Mouse (Mus musculus): ENCODE measurements around the gene Slc4a4. TPM values are rescaled to one million over a fixed set of nuclear protein-coding genes. Genes with fewer than 3 reads are reported as not detected.

Gene Slc4a4
- polyA plus RNA-seq, 1 experiment from 2014 or later, result 12.1 TPM

- Histone ChIP-seq H3K27ac (no peak overlapping the region), H3K36me3 (replicated peaks; ENCODE audit: control insufficient read depth, insufficient read depth) (no peaks in the 10 kb centered on the region), H3K9me3 (ENCODE audit: control insufficient read depth, low read length) (no peaks in the 10 kb centered on the region), H3K4me3 (replicated peaks; ENCODE audit: low read length) (no peak overlapping the region), H3K9ac (no peak overlapping the region), H3K4me1 (replicated peaks; ENCODE audit: control insufficient read depth, insufficient read depth, low read length) (no peaks in the 10 kb centered on the region; the same call in 1 of the 2 replicates), H3K27me3 (ENCODE audit: control insufficient read depth, insufficient read depth, low read length) (no peaks in the 10 kb centered on the region), H3K4me2 (replicated peaks) (no peak overlapping the region)
- 85% methylated on average over 8 of the region's 8 CpGs for WGBS
- DNase-seq (ENCODE audit: low spot score), result no peak
- no peak for ATAC-seq (ENCODE audit: low FRiP score)
Observed at GRCm38 (mm10) chr5:89032647-89033046, 146.0 kb downstream of the Slc4a4 start.

GRCm38 (mm10) chr5:89033256-89033655 lies 146.6 kb downstream of the Slc4a4 start:
- ATAC-seq (ENCODE audit: low FRiP score) (no peak), DNase-seq (ENCODE audit: low spot score) (no peak)
- no peak overlapping the region for H3K4me2 ChIP-seq (replicated peaks)
- WGBS, result 86% methylated on average over 4 of the region's 4 CpGs
- H3K4me3 ChIP-seq (replicated peaks; ENCODE audit: low read length), result no peak overlapping the region
- H3K9ac ChIP-seq, result no peak overlapping the region
- no peak overlapping the region for H3K27ac ChIP-seq
- no peaks in the 10 kb centered on the region for H3K9me3 ChIP-seq (ENCODE audit: control insufficient read depth, low read length)
- H3K36me3 ChIP-seq (replicated peaks; ENCODE audit: control insufficient read depth, insufficient read depth), result no peaks in the 10 kb centered on the region
- H3K4me1 ChIP-seq (replicated peaks; ENCODE audit: control insufficient read depth, insufficient read depth, low read length), result no peaks in the 10 kb centered on the region; the same call in 1 of the 2 replicates
- no peaks in the 10 kb centered on the region for H3K27me3 ChIP-seq (ENCODE audit: control insufficient read depth, insufficient read depth, low read length)

GRCm38 (mm10) chr5:89036147-89036546 lies 149.5 kb downstream of the Slc4a4 start:
- Histone ChIP-seq H3K27me3 (ENCODE audit: control insufficient read depth, insufficient read depth, low read length) (no peaks in the 10 kb centered on the region), H3K36me3 (replicated peaks; ENCODE audit: control insufficient read depth, insufficient read depth) (no peaks in the 10 kb centered on the region), H3K9ac (no peak overlapping the region), H3K4me1 (replicated peaks; ENCODE audit: control insufficient read depth, insufficient read depth, low read length) (no peaks in the 10 kb centered on the region; the same call in 1 of the 2 replicates), H3K27ac (no peak overlapping the region), H3K9me3 (ENCODE audit: control insufficient read depth, low read length) (no peaks in the 10 kb centered on the region), H3K4me2 (replicated peaks) (no peak overlapping the region), H3K4me3 (replicated peaks; ENCODE audit: low read length) (no peak overlapping the region)
- DNase-seq (ENCODE audit: low spot score), result no peak
- ATAC-seq (ENCODE audit: low FRiP score), result peak; percentile 56
- WGBS, result 49% methylated on average over 5 of the region's 5 CpGs

GRCm38 (mm10) chr5:89040814-89041213 lies 154.2 kb downstream of the Slc4a4 start:
- no peak overlapping the region; the same call in 1 of the 2 replicates for H3K27ac ChIP-seq
- no peaks in the 10 kb centered on the region for H3K27me3 ChIP-seq (ENCODE audit: control insufficient read depth, insufficient read depth, low read length)
- H3K9ac ChIP-seq, result no peak overlapping the region
- ATAC-seq (ENCODE audit: low FRiP score) (no peak), DNase-seq (ENCODE audit: low spot score) (no peak)
- no peaks in the 10 kb centered on the region; the same call in 1 of the 2 replicates for H3K4me1 ChIP-seq (replicated peaks; ENCODE audit: control insufficient read depth, insufficient read depth, low read length)
- H3K4me3 ChIP-seq (replicated peaks; ENCODE audit: low read length), result no peak overlapping the region
- WGBS, result 70% methylated on average over 3 of the region's 3 CpGs
- no peaks in the 10 kb centered on the region for H3K36me3 ChIP-seq (replicated peaks; ENCODE audit: control insufficient read depth, insufficient read depth)
- no peak overlapping the region for H3K4me2 ChIP-seq (replicated peaks)
- H3K9me3 ChIP-seq (ENCODE audit: control insufficient read depth, low read length), result no peaks in the 10 kb centered on the region

- no peaks in the 10 kb centered on the region for H3K4me1 ChIP-seq (replicated peaks; ENCODE audit: control insufficient read depth, insufficient read depth, low read length)
- H3K27me3 ChIP-seq (ENCODE audit: control insufficient read depth, insufficient read depth, low read length), result no peaks in the 10 kb centered on the region
- no peak overlapping the region for H3K9ac ChIP-seq
- H3K36me3 ChIP-seq (replicated peaks; ENCODE audit: control insufficient read depth, insufficient read depth), result no peaks in the 10 kb centered on the region
- 76% methylated on average over 5 of the region's 5 CpGs for WGBS
- ATAC-seq (ENCODE audit: low FRiP score), result no peak
- H3K9me3 ChIP-seq (ENCODE audit: control insufficient read depth, low read length), result no peaks in the 10 kb centered on the region
- DNase-seq (ENCODE audit: low spot score), result no peak
- no peak overlapping the region for H3K27ac ChIP-seq
- no peak overlapping the region for H3K4me3 ChIP-seq (replicated peaks; ENCODE audit: low read length)
- no peak overlapping the region for H3K4me2 ChIP-seq (replicated peaks)
Observed at GRCm38 (mm10) chr5:89043846-89044245, 157.2 kb downstream of the Slc4a4 start.

DNA sequence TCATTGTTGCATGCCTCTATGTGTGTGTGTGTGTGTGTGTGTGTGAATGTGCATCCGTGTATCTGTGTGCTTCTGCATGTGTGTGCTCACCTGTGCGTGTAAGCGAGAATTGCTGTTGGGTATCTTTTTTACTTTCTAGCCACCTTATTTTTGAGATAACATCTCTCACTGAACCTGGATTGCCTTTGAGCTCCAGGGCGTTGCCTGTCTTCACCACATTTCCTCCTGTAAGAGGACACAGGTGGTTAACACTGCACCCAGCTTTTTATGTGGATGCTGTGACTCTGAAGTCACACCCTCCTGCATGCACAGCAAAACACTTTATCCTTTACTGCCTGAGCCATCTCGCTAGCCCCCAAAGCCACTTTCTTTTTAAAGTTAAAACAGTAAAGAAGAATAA lies 158.2 kb downstream of the Slc4a4 start:
- Histone ChIP-seq H3K27me3 (ENCODE audit: control insufficient read depth, insufficient read depth, low read length) (no peaks in the 10 kb centered on the region), H3K36me3 (replicated peaks; ENCODE audit: control insufficient read depth, insufficient read depth) (no peaks in the 10 kb centered on the region), H3K4me2 (replicated peaks) (no peak overlapping the region)

DNA sequence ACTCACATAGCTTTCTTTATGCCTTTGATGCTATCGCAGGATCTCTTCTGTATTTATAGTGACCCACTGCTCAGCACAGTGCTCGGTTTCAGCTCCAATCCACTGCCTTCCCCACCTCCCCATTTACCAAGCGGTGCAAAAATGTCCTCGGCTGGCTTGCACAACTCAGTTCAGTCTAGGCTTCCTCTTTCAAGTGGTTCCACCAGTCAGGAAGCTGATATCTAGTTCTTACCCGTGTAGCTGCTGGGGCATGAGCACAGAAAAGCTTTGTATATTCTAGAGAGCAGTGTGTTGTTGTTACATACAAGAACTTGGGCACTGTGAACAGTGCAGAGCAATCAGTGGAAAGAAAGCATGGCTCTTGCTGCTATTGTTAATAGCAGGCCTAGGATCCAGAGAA lies 165.0 kb downstream of the Slc4a4 start:
- Histone ChIP-seq H3K9ac (no peak overlapping the region), H3K27me3 (ENCODE audit: control insufficient read depth, insufficient read depth, low read length) (no peaks in the 10 kb centered on the region), H3K27ac (no peak overlapping the region), H3K4me1 (replicated peaks; ENCODE audit: control insufficient read depth, insufficient read depth, low read length) (no peaks in the 10 kb centered on the region), H3K4me2 (replicated peaks) (no peak overlapping the region), H3K4me3 (replicated peaks; ENCODE audit: low read length) (no peak overlapping the region), H3K36me3 (replicated peaks; ENCODE audit: control insufficient read depth, insufficient read depth) (no peaks in the 10 kb centered on the region), H3K9me3 (ENCODE audit: control insufficient read depth, low read length) (no peaks in the 10 kb centered on the region)
- no peak for ATAC-seq (ENCODE audit: low FRiP score)
- WGBS, result 89% methylated on average over 5 of the region's 5 CpGs
- DNase-seq (ENCODE audit: low spot score), result no peak

More for the DNA sequence above, 158.2 kb downstream of the Slc4a4 start:
- H3K27ac ChIP-seq, result no peak overlapping the region
- H3K9ac ChIP-seq, result no peak overlapping the region
- ATAC-seq (ENCODE audit: low FRiP score) (no peak), DNase-seq (ENCODE audit: low spot score) (no peak)
- 95% methylated on average over 5 of the region's 5 CpGs for WGBS
- no peak overlapping the region for H3K4me3 ChIP-seq (replicated peaks; ENCODE audit: low read length)
- H3K9me3 ChIP-seq (ENCODE audit: control insufficient read depth, low read length), result no peaks in the 10 kb centered on the region
- no peaks in the 10 kb centered on the region for H3K4me1 ChIP-seq (replicated peaks; ENCODE audit: control insufficient read depth, insufficient read depth, low read length)

GRCm38 (mm10) chr5:89052230-89052629 lies 165.6 kb downstream of the Slc4a4 start:
- no peaks in the 10 kb centered on the region for H3K4me1 ChIP-seq (replicated peaks; ENCODE audit: control insufficient read depth, insufficient read depth, low read length)
- no peaks in the 10 kb centered on the region for H3K9me3 ChIP-seq (ENCODE audit: control insufficient read depth, low read length)
- no peak overlapping the region for H3K27ac ChIP-seq
- no peak for DNase-seq (ENCODE audit: low spot score)
- no peak overlapping the region for H3K4me2 ChIP-seq (replicated peaks)
- H3K27me3 ChIP-seq (ENCODE audit: control insufficient read depth, insufficient read depth, low read length), result no peaks in the 10 kb centered on the region
- H3K9ac ChIP-seq, result no peak overlapping the region
- no peak for ATAC-seq (ENCODE audit: low FRiP score)
- no peaks in the 10 kb centered on the region for H3K36me3 ChIP-seq (replicated peaks; ENCODE audit: control insufficient read depth, insufficient read depth)
- WGBS, result 88% methylated on average over 5 of the region's 5 CpGs
- H3K4me3 ChIP-seq (replicated peaks; ENCODE audit: low read length), result no peak overlapping the region

GRCm38 (mm10) chr5:89055656-89056055 lies 169.0 kb downstream of the Slc4a4 start:
- Histone ChIP-seq H3K27me3 (ENCODE audit: control insufficient read depth, insufficient read depth, low read length) (no peaks in the 10 kb centered on the region), H3K27ac (no peak overlapping the region), H3K4me1 (replicated peaks; ENCODE audit: control insufficient read depth, insufficient read depth, low read length) (no peaks in the 10 kb centered on the region), H3K36me3 (replicated peaks; ENCODE audit: control insufficient read depth, insufficient read depth) (no peaks in the 10 kb centered on the region), H3K9me3 (ENCODE audit: control insufficient read depth, low read length) (no peaks in the 10 kb centered on the region), H3K4me2 (replicated peaks) (no peak overlapping the region), H3K4me3 (replicated peaks; ENCODE audit: low read length) (no peak overlapping the region), H3K9ac (no peak overlapping the region)
- 85% methylated on average over 3 of the region's 3 CpGs for whole genome bisulfite sequencing
- no peak for ATAC-seq (ENCODE audit: low FRiP score)
- no peak for DNase-seq (ENCODE audit: low spot score)

GRCm38 (mm10) chr5:89056370-89056769 lies 169.8 kb downstream of the Slc4a4 start:
- ATAC-seq (ENCODE audit: low FRiP score) (no peak), DNase-seq (ENCODE audit: low spot score) (no peak)
- no peak overlapping the region for H3K27ac ChIP-seq
- H3K27me3 ChIP-seq (ENCODE audit: control insufficient read depth, insufficient read depth, low read length), result no peaks in the 10 kb centered on the region
- WGBS, result 92% methylated on average over 2 of the region's 2 CpGs
- no peaks in the 10 kb centered on the region for H3K9me3 ChIP-seq (ENCODE audit: control insufficient read depth, low read length)
- H3K36me3 ChIP-seq (replicated peaks; ENCODE audit: control insufficient read depth, insufficient read depth), result no peaks in the 10 kb centered on the region
- H3K4me2 ChIP-seq (replicated peaks), result no peak overlapping the region
- H3K9ac ChIP-seq, result no peak overlapping the region
- no peaks in the 10 kb centered on the region for H3K4me1 ChIP-seq (replicated peaks; ENCODE audit: control insufficient read depth, insufficient read depth, low read length)
- H3K4me3 ChIP-seq (replicated peaks; ENCODE audit: low read length), result no peak overlapping the region
